Mouse (Mus musculus) lung, adult 2 months (tissue): ENCODE measurements around the gene Pcdh9.

Source experiments
- CTCF ChIP-seq: fragments of 200-500 bp; IDR thresholded peaks from 2 replicates; pipeline ENCODE4 v1.5.1; 2011; ENCODE audit warnings: mild to moderate bottlenecking, low read length, control low read depth; ENCODE audit not compliant: insufficient read depth
- POLR2A ChIP-seq: fragments of 200-500 bp; IDR thresholded peaks from 2 replicates; pipeline ENCODE4 v1.6.1; 2011; ENCODE audit warnings: low read depth, mild to moderate bottlenecking, control low read depth, low read length, borderline replicate concordance; ENCODE audit errors: extremely low read depth

DNA sequence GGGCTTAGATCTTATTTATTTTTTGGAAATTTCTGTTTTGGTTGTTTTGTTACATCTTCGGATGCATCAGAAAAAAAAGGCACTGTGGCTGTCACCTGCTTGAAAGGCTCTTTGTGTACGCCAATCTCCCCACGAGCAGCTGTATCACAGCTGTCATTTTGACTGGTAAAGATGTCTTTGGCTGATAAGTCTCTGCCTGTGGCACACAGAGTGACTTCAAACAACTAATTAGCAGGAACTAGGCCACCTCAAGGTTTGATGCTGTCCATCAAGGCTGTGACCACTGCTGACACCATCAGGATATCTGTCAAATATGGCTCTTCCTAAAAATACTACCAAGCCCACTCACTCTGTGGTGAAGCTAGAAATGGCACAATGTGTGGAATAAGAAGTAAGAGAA lies 336.7 kb downstream of the Pcdh9 start:
- TF ChIP-seq POLR2A (no peak), CTCF (no peak)
